Mouse (Mus musculus): Measurements from ENCODE around the gene Foxp1. TPM values are rescaled to one million over a fixed set of nuclear protein-coding genes. Genes with fewer than 3 reads are reported as not detected.

Gene Foxp1
- total RNA-seq, 2 experiments from 2014 or later = 14.7 to 34.4 TPM

DNA sequence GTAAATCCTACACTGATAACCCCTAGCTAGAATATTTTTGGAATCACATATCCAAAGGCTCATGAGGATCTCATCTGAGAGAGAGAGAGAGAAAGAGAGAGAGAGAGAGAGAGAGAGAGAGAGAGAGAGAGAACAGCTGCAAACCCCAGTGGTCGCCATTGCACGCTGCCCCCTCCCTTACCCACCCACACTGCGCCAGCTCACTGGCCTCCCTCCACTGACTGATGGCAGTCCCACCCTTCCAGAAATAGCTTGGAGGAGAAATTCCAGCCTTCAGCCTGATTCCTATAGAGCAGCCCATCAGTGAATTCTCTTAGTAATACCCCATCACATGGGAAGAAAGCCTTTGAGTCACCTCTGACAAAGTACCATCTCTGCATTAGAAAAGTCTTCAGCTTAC, 271.3 kb downstream of the Foxp1 start:
- no peak for ATAC-seq (replicated peaks; ENCODE audit: low FRiP score, poor library complexity, severe bottlenecking)

DNA sequence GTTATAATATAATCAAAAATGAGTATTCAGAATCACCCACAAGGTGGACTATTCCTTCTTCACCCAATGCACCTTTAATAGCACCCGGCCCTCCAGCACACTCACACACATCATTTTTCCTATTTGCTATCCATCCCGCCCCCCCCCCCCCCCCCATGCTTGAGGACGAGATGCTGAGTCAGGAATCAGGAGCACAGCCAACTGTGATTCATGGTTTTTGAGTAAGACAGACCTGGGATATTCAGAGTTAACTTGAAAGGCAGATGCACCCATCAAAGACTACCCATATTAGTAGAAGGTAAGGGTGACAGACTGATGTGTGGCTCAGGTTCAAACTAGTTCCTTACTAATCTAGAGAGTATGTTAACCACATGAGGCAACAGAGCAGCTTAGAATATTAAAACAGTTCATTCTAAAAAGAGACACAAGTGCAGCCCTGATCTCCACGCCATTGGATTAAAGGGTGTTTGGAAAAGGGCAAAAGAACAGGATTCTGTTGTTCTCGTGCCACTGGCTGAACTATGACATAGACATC, 273.0 kb downstream of the Foxp1 start:
- no peak for ATAC-seq (replicated peaks; ENCODE audit: low FRiP score, poor library complexity, severe bottlenecking)

DNA sequence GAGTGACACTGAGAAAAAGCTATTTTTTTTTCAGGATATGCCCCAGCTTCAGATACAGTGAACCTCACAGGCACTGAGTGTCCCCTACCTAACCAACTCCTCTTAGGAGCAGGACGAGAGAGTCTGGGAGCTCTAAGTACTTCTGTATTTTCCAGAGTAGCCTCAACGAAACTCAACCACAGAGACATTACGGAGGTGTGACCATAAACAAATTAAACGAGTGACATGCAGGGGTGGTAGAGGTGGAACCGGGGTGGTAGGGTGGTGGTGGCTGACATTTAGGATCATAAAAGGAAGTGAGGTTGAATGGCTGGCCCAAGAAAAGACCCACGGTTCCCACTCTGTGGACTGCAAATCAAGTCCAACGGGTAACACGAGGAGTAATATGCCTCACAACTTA, 274.1 kb downstream of the Foxp1 start:
- ATAC-seq (replicated peaks; ENCODE audit: low FRiP score, poor library complexity, severe bottlenecking) = no peak

DNA sequence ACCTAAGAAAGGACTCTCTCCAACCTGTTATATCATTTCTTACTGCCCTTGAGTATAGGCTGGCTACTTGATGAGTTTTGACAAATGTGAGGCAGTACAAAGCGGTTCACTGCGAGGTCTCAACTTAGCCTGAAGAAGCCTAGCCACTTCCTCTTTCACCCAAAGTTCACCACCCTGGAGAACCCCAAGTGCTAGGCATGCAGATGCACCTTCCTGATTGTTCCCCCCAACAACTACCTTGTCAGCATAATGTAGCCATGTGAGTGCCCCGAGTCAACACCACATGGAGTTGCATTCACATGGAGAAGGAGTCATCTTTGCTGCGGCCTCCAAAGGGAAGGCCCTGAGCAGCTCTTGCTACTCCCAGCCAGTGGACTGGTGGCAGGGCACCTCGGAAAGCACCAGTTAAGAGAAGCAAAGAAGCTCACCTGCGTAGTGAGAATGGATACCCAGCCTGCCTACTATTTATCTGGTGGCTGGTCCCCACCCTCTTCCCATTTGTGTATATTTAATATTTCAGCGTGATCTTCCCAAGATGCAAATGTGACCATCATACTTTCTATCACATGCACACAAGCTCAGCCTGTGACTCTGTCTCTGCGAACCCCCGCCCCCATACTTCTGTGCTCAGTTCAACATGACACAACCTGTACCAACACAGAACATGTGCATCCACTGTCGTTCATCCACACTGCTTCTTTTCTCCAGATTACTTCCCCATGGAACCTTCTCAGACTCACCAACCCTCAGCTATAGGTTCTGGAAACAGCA, 280.7 kb downstream of the Foxp1 start:
- no peak for ATAC-seq (replicated peaks; ENCODE audit: low FRiP score, poor library complexity, severe bottlenecking)

DNA sequence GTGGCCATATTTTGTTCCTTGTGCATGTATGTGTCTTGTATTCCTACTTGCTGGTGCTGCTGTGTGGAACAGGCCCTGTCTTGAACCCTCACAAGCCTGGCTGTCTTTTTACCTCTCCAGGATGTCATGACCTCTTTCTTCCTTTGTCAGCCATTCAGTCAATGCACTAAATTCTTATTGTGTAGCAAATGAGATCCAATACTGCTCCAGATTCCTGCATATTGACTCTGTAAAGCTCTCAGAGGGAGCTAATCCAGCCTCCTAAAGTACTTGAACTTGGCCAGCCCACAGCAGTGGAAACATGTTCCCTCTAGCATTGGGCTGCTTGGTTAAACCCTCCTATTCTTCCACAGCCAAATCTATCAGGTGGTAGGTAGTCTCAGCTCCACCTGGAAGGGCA, 281.8 kb downstream of the Foxp1 start:
- no peak for ATAC-seq (replicated peaks; ENCODE audit: low FRiP score, poor library complexity, severe bottlenecking)

DNA sequence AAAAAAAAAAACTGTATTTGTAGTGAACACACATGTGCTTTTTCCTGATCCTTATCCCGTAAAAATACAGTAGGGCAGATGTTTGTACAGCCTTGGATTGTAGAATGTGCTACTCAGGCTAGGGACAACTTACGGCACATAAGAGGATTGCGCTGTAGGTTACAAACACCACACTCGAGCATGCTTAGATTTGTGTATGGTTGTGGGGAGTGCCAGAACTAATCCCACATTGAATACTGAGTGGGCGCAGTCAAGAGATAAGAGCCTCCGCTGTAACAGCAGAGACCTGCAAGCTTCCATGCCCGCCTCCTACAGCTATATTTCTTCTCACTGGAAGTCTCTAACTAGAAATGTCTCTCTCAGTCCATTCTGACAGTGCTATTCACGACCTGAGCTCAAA, 286.9 kb downstream of the Foxp1 start:
- no peak for ATAC-seq (replicated peaks; ENCODE audit: low FRiP score, poor library complexity, severe bottlenecking)

DNA sequence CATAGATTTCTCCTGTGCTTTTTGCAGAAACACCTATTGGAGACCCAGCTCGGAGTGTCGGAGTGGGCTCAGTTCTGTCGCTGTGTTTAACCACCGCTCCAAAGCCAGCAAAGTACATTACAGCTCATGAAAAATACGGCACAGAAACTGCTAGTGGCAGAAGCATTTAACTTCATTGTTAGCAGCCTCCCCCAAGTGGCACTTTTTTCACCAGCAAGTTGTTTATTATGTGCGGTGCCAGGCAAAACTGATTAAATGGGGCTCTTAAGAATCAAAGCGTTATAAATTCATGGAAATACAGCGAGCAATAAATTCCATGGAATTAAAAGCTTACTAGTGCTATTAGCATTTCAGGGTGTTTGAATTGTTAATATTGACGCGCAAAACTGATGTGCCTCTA, 289.1 kb downstream of the Foxp1 start:
- no peak for ATAC-seq (replicated peaks; ENCODE audit: low FRiP score, poor library complexity, severe bottlenecking)

DNA sequence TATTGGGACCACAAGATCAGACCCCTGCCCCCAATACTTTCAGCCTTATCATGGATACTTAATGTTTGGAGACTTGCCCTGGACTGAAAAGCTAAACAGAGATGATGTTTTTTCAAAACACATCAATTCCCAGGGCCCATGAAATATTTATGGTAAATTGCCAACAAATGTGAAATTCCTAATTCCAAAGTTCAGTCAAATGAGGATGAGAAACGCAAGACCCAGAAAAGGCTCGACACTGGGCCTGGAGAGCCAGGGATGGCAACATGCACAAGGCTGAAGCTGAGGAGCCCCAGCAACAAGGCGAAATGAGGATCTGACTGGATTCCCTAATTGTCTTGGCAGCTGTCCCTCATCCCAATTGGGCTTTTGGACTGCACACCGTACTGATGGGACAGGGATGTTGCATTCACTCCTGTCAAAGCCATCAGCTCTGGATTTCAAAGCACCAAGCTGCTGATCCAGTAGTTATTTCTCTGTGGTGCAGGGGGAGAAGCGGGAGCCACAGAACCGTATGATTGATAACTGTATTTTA, 294.1 kb downstream of the Foxp1 start:
- no peak for ATAC-seq (replicated peaks; ENCODE audit: low FRiP score, poor library complexity, severe bottlenecking)

DNA sequence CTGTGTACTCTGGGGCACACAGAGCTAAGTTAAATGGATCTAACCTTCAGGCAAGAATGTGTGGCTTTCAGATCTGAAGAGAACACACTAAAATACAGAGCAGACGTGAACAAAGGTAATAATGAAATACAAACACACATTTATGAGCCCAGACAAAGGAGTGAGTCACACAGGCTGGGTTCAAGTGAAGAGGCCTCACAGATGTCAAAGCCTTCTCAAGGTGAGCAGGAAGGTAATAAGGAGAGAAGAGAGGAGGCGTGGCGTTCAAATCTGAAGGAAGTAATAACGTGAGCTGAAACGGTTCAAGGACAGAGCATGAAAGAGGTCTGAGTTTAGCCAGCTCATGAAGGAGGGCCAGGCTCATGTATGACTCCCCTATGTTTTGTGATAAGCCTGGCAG, 301.4 kb downstream of the Foxp1 start:
- ATAC-seq (replicated peaks; ENCODE audit: low FRiP score, poor library complexity, severe bottlenecking) = no peak

DNA sequence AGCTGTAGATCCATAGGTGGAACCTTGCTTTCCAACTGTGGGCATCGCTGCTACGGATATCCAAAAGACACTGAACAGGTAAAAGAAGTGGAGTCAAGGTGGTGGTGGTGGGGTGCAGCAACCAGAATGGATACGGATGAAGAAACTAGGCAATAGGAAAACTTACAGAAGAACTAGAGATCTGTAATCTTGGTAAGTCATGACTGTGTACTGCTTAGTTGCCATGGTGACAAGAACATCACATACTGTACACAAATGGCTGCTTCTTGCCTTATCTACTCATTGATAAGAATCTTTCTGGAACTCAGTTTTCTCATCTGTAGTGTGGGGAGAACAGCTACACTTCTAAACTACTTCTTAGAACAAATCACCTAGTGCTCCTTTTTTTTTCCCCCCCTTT, 302.0 kb downstream of the Foxp1 start:
- no peak for ATAC-seq (replicated peaks; ENCODE audit: low FRiP score, poor library complexity, severe bottlenecking)

DNA sequence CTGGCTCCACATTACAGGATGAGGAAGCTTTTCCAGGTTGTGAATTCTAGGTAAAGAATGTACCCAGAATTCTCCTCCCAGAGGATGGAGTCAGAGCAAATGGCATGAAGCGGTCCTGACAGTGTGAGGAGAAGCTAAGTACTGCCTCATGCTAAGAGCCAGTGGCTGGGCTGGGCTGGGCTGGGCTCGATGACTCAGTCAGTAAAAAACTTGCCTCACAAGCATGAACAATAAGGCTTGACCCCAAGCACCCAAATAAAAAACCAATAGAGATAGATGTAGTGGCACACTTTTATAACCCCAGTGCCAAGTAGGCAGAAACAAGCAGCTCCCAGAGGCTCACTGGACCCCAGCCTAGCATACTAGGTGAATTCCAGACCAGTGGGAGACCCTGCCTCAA, 304.7 kb downstream of the Foxp1 start:
- no peak for ATAC-seq (replicated peaks; ENCODE audit: low FRiP score, poor library complexity, severe bottlenecking)

DNA sequence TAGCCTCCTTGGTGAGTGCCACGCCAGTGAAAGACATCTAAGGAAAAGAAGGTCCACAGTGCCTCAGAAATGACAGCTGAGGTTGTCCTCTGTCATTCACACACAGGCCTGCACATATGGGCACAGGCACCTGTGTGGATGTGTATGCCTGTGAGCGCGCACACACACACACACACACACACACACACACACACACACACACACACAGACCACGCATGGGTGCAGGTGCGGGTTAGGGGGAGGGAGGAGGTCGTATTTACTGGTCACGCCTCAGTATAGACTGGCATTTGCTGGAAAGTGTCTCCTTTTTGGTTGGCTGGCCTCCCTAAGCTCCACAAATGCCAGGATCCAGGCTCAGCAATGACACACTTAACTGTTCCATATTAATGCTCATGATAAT, 305.4 kb downstream of the Foxp1 start:
- no peak for ATAC-seq (replicated peaks; ENCODE audit: low FRiP score, poor library complexity, severe bottlenecking)

DNA sequence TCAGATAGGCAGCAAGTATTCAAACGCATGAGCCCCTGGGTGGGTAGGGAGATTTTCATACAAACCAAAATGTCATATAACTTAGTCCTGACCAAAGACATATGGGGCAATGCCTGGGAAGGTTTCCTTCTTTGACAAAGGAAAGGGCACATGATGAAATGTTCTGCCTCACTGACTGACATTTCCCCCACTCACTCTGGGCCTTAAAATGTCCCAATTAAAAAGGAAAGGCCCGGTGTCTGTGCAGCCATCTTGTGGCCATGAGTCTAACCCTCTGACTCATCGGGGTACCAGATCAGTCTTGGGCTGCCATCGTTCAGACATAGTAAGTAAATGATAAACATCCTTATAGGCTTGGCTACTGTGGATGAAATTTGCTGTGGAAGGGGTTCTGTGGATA, 310.1 kb downstream of the Foxp1 start:
- ATAC-seq (replicated peaks; ENCODE audit: low FRiP score, poor library complexity, severe bottlenecking) = no peak

DNA sequence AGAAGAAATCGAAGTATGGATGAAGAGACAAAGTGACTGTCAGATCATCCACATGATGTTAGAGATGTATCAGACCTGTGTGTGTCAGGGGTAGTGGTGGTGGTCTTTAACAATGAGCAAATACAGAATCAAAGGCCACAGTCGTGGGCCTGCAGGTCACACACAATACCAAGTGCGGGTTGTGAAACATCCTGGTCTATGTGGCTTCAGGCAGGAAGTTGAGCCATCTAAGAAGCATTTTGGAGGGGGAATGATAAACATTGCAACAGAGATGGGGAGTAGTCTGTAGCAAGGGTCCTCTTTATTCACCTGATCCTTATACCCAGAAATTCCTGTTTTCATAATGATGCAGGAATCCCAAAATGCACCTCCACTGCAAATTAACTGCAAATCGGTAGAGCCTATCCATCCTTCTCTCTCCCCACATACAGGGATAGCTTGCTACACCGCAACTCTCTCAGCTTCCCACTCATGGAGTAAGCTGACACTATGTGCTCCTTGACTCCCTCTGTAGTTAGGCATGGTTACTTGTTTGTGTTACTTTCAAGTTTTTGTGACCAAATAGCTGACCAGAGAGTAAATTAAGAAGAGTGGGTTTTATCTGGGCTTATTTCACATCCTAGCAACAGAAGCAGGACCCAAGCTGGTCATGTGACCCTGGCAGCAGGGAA, 310.7 kb downstream of the Foxp1 start:
- ATAC-seq (replicated peaks; ENCODE audit: low FRiP score, poor library complexity, severe bottlenecking) = no peak

DNA sequence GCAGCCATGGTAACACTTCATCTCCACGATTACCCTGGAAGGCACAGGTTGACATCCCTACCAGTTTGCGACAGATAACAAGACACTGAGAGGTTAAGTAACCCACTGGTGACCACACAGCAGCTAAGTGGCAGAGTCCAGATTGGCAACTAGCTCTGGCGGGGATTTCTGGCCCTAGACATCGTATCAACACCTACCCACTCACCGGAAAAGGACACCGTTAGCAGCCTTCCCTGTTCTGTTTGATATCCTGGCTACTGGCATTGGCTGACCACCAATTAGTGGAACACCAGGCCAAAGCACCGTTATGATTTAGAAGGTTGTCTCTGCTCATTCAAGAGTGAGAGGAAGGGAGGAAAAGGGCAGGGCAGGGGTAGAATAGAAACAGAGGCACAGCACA, 312.4 kb downstream of the Foxp1 start:
- no peak for ATAC-seq (replicated peaks; ENCODE audit: low FRiP score, poor library complexity, severe bottlenecking)

DNA sequence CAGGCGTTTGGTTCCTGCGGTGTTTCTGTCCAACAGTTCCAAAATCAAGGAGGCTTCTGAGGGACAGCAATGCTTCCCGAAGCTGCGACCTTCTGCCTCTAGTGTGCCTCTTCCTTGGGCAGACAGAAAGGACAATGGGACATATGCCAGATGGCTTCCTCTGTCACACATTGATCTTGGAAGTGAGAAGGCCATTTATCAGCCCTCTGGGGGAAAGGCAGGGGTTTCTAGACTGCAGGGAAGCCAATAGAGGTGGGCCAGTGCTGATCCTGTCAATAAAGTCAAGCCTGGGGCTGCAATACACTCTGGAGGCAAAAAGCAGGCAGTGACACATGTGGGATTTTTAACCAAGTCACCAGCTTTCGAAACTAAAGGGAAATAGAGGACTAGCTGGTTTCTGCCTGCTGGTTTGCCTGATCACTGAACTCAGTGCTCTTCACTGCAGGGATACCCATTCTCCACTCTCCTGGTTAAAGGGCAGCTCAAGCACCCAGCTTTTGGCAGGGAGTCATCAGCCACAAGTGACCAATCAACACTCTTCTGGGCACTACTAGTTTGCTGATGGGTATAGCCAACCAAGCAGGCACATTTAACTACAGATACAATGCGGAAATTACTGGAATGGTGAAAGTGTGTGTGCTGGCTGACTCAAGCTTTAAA, 315.2 kb downstream of the Foxp1 start:
- ATAC-seq (replicated peaks; ENCODE audit: low FRiP score, poor library complexity, severe bottlenecking) = no peak

DNA sequence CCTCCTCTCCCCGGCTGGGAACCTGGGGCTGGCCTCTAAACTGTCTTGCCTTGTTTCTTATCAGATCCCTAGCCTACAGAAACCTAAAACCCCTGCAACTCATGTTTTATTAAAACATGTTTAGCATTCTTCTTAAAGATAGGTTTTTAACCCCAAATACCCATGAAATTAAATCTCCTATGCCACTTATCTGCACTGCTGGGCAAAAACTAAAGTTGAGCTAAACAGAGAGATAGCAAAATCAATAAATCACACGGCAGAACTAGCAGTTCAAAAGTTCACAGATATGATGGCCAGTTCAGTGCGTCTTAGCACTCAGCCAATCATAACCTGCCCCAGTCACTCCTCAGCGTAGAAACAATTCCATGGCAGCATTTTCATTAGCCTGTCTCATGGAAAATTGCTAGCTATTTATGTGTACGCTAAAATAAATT, 316.1 kb downstream of the Foxp1 start:
- no peak for ATAC-seq (replicated peaks; ENCODE audit: low FRiP score, poor library complexity, severe bottlenecking)

DNA sequence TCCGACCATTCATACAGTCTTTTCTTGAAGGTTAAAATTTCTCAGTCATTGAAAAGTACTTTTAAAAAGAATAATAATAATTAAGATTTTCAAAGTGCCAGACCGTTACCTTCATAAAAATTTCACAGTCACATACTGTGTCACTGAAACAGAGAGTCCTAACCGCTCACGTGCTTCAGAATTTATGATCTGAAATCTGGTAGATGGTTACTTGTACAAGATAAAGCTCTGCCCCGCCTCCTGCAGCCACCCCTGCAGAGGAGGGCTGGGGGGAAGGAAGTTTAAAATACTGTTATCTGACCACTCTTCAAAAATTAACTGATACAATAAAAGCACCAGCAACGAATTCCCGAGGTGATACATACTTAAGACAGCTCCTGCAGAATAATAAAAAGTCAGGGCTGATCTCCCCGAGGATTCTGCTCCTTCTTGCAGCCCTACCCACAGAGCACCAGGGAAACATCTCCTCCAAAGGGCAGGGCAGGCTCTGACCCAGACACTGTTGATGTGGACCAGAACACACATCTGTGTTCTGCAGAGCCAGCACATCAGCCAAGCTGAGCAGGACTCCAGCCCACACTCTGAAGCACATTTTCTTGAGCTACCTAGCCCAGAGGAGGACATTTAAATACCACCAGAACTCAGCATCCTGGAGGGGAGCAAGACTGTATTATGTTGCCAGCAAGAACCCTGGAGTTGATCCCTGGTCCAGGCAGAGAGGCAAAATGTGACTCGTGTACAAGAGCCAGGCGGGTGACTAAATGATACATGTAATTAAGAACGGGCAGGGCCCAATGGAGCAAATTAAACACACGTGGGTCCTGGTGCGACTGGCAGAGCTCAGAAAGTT, 316.7 kb downstream of the Foxp1 start:
- no peak for ATAC-seq (replicated peaks; ENCODE audit: low FRiP score, poor library complexity, severe bottlenecking)

DNA sequence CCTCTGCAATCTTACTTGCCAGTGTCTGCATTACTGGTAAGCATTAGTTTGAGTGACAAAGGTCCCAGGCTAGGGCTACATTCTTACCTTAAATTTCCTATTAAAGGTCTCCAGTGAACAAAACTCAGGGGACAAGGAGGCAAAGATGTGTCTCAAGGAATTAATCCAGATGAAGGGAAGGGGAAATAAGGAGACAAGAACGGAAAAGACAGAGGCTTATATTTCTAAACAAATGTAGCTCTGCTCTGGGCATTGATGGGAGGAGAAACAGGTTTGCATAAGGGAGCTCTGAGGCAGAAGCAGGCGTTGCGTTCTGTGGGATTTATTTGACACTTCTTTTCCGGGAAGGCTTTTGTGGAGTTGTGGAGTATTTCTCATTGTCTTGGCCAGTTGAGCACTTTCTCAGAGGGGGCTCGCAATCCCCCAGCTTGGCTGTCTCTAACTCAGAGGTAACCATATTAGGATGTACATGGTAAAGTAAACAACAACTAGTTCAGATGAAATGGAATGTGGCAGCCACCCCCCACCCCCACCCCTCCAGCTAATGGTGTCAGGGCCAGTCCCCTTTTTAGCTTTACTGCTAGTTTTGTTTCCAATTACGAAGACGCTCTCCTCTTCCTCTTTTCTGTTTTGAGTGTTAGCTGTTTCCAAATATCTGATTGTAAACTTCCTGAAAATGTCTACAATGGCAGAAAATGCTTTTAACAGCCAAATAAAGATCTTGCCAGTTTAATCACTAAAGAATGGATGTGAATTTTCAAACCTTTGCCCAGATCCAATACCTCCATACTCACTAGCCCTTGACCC, 317.5 kb downstream of the Foxp1 start:
- no peak for ATAC-seq (replicated peaks; ENCODE audit: low FRiP score, poor library complexity, severe bottlenecking)
